Mouse (Mus musculus): ENCODE measurements around the gene Ifng. TPM values are rescaled to one million over a fixed set of nuclear protein-coding genes. Genes with fewer than 3 reads are reported as not detected.

Ifng gene
- polyA plus RNA-seq, 1 experiment, result not detected

DNA sequence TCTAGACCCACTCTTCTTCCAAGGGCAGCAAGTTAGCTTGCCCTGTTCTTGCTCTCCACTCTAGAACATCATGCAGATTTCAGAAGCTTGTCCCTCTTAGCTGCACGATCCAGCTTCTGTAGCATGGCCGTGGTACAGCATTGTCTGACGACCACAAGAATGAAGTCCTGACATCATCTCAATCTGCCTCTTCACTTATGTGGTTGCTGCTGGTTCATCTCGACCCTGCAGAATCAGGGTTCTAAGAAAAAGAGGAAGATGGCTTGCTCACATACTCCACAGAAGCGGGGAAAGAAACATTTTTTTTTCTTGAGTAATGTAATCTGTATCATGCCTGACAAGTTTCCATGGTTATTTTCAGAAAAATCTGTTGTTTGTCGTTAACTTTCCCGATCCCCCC, 39.9 kb downstream of the Ifng start:
- TF ChIP-seq CTCF (IDR thresholded peaks at IDR 0.05; ENCODE audit: low read depth, low read length), result no peak
- no peak for TF ChIP-seq EP300 (IDR thresholded peaks at IDR 0.05; ENCODE audit: insufficient read depth, low read depth, low read length)
- no peak for TF ChIP-seq POLR2A (IDR thresholded peaks at IDR 0.05; ENCODE audit: insufficient read depth, low read length)
- no peaks in the 10 kb centered on the region for H3K9me3 ChIP-seq (replicated peaks; ENCODE audit: control insufficient read depth, insufficient read depth, low read length, poor library complexity, severe bottlenecking)
- H3K4me3 ChIP-seq (ENCODE audit: low read depth, low read length), result no peak overlapping the region
- no peaks in the 10 kb centered on the region for H3K36me3 ChIP-seq (ENCODE audit: control insufficient read depth, insufficient read depth, low read length, poor library complexity, severe bottlenecking)
- no peak overlapping the region for H3K9ac ChIP-seq (ENCODE audit: low read depth, poor library complexity, severe bottlenecking)
- H3K27ac ChIP-seq (ENCODE audit: insufficient read depth, low read length), result no peak overlapping the region
- H3K27me3 ChIP-seq (ENCODE audit: control insufficient read depth, insufficient read depth, low read length, poor library complexity, severe bottlenecking), result no peaks in the 10 kb centered on the region
- H3K4me1 ChIP-seq (ENCODE audit: control insufficient read depth, insufficient read depth, low read length), result no peaks in the 10 kb centered on the region

- no peaks in the 10 kb centered on the region for H3K4me1 ChIP-seq (ENCODE audit: control insufficient read depth, insufficient read depth, low read length)
- H3K9me3 ChIP-seq (replicated peaks; ENCODE audit: control insufficient read depth, insufficient read depth, low read length, poor library complexity, severe bottlenecking), result no peaks in the 10 kb centered on the region
- H3K36me3 ChIP-seq (ENCODE audit: control insufficient read depth, insufficient read depth, low read length, poor library complexity, severe bottlenecking), result no peaks in the 10 kb centered on the region
- TF ChIP-seq CTCF (IDR thresholded peaks at IDR 0.05; ENCODE audit: low read depth, low read length) (no peak), EP300 (IDR thresholded peaks at IDR 0.05; ENCODE audit: insufficient read depth, low read depth, low read length) (no peak), POLR2A (IDR thresholded peaks at IDR 0.05; ENCODE audit: insufficient read depth, low read length) (no peak)
- no peak overlapping the region for H3K9ac ChIP-seq (ENCODE audit: low read depth, poor library complexity, severe bottlenecking)
- no peak overlapping the region for H3K4me3 ChIP-seq (ENCODE audit: low read depth, low read length)
- no peak overlapping the region for H3K27ac ChIP-seq (ENCODE audit: insufficient read depth, low read length)
- no peaks in the 10 kb centered on the region for H3K27me3 ChIP-seq (ENCODE audit: control insufficient read depth, insufficient read depth, low read length, poor library complexity, severe bottlenecking)
Observed at GRCm38 (mm10) chr10:118494109-118494508, 53.3 kb downstream of the Ifng start.

DNA sequence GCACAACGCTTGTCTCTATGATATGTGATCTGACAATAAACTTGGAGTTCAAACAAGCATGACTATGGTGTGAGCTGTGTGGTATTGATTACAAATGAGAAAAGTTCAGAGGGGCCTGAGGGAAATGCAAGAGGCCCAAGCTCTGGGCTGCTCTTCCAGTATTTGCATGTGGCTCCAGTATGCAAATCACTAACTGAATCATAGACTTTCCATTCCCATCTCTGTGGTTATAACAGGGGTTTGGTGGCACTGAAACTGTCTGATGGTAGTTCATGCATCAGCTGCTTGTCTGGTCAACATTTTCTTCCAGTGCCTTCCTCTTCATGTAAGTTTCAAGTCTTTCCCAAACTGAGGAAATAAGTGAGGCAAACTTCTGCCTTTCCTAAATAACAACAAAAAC, 54.5 kb downstream of the Ifng start:
- H3K4me3 ChIP-seq (ENCODE audit: low read depth, low read length), result no peak overlapping the region
- H3K27me3 ChIP-seq (ENCODE audit: control insufficient read depth, insufficient read depth, low read length, poor library complexity, severe bottlenecking), result no peaks in the 10 kb centered on the region
- no peak overlapping the region for H3K27ac ChIP-seq (ENCODE audit: insufficient read depth, low read length)
- TF ChIP-seq CTCF (IDR thresholded peaks at IDR 0.05; ENCODE audit: low read depth, low read length), result no peak
- TF ChIP-seq POLR2A (IDR thresholded peaks at IDR 0.05; ENCODE audit: insufficient read depth, low read length), result no peak
- TF ChIP-seq EP300 (IDR thresholded peaks at IDR 0.05; ENCODE audit: insufficient read depth, low read depth, low read length), result no peak
- H3K9me3 ChIP-seq (replicated peaks; ENCODE audit: control insufficient read depth, insufficient read depth, low read length, poor library complexity, severe bottlenecking), result no peaks in the 10 kb centered on the region
- H3K9ac ChIP-seq (ENCODE audit: low read depth, poor library complexity, severe bottlenecking), result no peak overlapping the region
- H3K4me1 ChIP-seq (ENCODE audit: control insufficient read depth, insufficient read depth, low read length), result no peaks in the 10 kb centered on the region
- no peaks in the 10 kb centered on the region for H3K36me3 ChIP-seq (ENCODE audit: control insufficient read depth, insufficient read depth, low read length, poor library complexity, severe bottlenecking)

Other genes with a start within 250 kb of the Ifng start
- gene Il22, start 236.1 kb upstream of the Ifng start, polyA plus RNA-seq (2011; ENCODE audit: insufficient read depth, insufficient read length, low read depth, missing spikeins), result not detected in 2 replicates
- gene Gm32717, start 200.3 kb upstream of the Ifng start, polyA plus RNA-seq (2011; ENCODE audit: insufficient read depth, insufficient read length, low read depth, missing spikeins), result not detected in 2 replicates
- not detected in 2 replicates for gene Gm32802, start 182.4 kb upstream of the Ifng start, polyA plus RNA-seq (2011; ENCODE audit: insufficient read depth, insufficient read length, low read depth, missing spikeins)
- not detected in 2 replicates for gene Iltifb, start 146.0 kb upstream of the Ifng start, polyA plus RNA-seq (2011; ENCODE audit: insufficient read depth, insufficient read length, low read depth, missing spikeins)
- not detected in 2 replicates for gene Gm9040, start 114.1 kb upstream of the Ifng start, polyA plus RNA-seq (2011; ENCODE audit: insufficient read depth, insufficient read length, low read depth, missing spikeins)
- not detected in 2 replicates for gene Gm9044, start 108.6 kb upstream of the Ifng start, polyA plus RNA-seq (2011; ENCODE audit: insufficient read depth, insufficient read length, low read depth, missing spikeins)
- not detected in 2 replicates for gene Gm9045, start 103.2 kb upstream of the Ifng start, polyA plus RNA-seq (2011; ENCODE audit: insufficient read depth, insufficient read length, low read depth, missing spikeins)
- gene Gm9046, start 97.8 kb upstream of the Ifng start, polyA plus RNA-seq (2011; ENCODE audit: insufficient read depth, insufficient read length, low read depth, missing spikeins), result not detected in 2 replicates
- not detected in 2 replicates for gene Gm9048, start 92.4 kb upstream of the Ifng start, polyA plus RNA-seq (2011; ENCODE audit: insufficient read depth, insufficient read length, low read depth, missing spikeins)
- gene Gm9049, start 86.9 kb upstream of the Ifng start, polyA plus RNA-seq (2011; ENCODE audit: insufficient read depth, insufficient read length, low read depth, missing spikeins), result not detected in 2 replicates